Mouse (Mus musculus) erythroblast, embryonic 14.5 days (primary cell): ENCODE measurements around the gene Snn.

Source experiments
- GATA1 ChIP-seq: IDR thresholded peaks from 2 replicates; pipeline ENCODE4 v1.6.1; 2012; ENCODE audit warnings: low read length, inconsistent platforms, mixed read lengths
- TAL1 ChIP-seq: IDR thresholded peaks from 3 replicates; pipeline ENCODE4 v1.6.1; 2012; ENCODE audit warnings: low read length, inconsistent platforms, mixed read lengths

- TF ChIP-seq GATA1 (no peak), TAL1 (no peak)
These were observed 23.4 kb downstream of the Snn start for GRCm38 (mm10) chr16:11084181-11084580.
